Mouse (Mus musculus): ENCODE results near the gene Kcnt2.

DNA sequence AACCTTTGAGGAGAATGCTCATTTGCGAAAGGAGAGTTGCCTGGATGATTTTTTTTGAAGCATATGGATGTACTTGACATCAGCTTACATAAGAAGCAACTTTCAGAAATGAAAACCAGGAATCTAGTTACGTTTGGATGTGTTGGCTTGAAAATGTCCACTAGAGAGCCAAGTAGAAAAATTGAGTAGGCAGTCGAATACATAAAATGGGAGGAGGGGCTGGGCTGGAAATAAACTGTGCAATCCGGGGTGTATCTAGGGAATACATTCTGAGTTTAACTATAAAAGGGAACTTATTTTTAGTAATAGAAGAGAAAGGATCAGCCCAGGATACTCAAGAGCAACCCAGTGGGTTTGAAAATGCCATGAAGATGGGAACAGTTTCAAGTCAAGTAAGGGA is 93.4 kb downstream of the Kcnt2 start:
- TF ChIP-seq CTCF (IDR thresholded peaks at IDR 0.05; ENCODE audit: low read depth, low read length) (no peak), GATA1 (IDR thresholded peaks at IDR 0.05; ENCODE audit: borderline replicate concordance, low read length) (no peak)
